Mouse (Mus musculus): ENCODE data around the gene Tbc1d8.

GRCm38 (mm10) chr1:39499485-39499941 is 21.0 kb upstream of the Tbc1d8 start:
- TF ChIP-seq CTCF (IDR thresholded peaks at IDR 0.05; ENCODE audit: low read depth) (no peak), EP300 (IDR thresholded peaks at IDR 0.05; ENCODE audit: low read depth) (no peak)
